Mouse (Mus musculus): Measurements from ENCODE around the gene Rnf223. TPM values are rescaled to one million over a fixed set of nuclear protein-coding genes. Genes with fewer than 3 reads are reported as not detected.

Gene Rnf223
- polyA plus RNA-seq, 1 experiment from 2014 or later = 0.14 TPM

DNA sequence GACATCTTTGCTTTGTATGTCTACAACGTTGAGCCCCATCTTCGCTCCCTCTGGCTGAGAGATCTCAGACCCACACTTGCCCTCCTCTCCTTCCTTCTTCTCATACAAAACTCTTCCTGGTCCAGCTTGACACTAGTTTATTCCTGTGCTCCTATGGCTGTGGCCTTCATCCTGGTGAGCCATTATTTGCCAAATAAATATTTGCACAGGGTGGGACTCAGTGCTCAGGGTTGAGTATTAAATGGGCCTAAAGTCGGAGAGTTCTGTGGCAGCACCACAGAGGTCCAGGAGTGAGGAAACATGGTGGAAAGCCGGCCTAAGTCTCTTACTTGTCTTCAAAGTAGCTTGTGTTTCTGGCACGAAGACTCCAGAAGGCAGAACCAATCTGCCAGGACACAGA is 36.6 kb upstream of the Rnf223 start:
- Histone ChIP-seq H3K36me3 (ENCODE audit: control insufficient read depth, insufficient read depth, low read length) (no peaks in the 10 kb centered on the region), H3K9me3 (ENCODE audit: control insufficient read depth, low read length) (no peaks in the 10 kb centered on the region), H3K27ac (ENCODE audit: low read depth) (no peak overlapping the region), H3K4me3 (ENCODE audit: low read depth, low read length) (no peak overlapping the region), H3K4me2 (ENCODE audit: low read length) (no peak overlapping the region), H3K27me3 (replicated peaks; ENCODE audit: control insufficient read depth, insufficient read depth, low read length) (no peaks in the 10 kb centered on the region), H3K4me1 (replicated peaks; ENCODE audit: control insufficient read depth, insufficient read depth, low read length) (no peaks in the 10 kb centered on the region), H3K9ac (ENCODE audit: low read length) (no peak overlapping the region)
- ATAC-seq (replicated peaks; ENCODE audit: low FRiP score, low TSS enrichment, low read depth) = peak; percentile 58; the same call in 1 of the 2 replicates
- 76% methylated on average over 5 of the region's 5 CpGs for WGBS
- DNase-seq (ENCODE audit: low spot score) = no peak

DNA sequence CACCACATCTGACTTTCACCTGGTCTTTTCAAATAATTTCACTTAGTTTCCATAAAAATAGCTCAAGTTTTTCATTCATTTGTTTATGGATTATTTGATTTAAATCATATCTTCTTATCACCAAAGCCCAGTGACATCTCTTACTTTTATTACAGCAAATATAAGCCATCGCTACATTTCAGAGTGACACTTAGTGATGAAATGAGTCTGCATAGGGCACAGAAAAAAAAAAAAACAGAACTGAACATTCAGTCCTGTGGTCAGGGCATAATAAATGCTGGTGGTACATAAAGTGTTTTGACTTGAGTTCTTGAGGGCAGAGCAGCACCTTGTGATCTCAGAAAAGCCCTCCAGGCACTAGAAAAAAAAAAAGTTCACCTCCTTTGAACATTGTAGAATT is 34.1 kb upstream of the Rnf223 start:
- Histone ChIP-seq H3K27ac (ENCODE audit: low read depth) (no peak overlapping the region), H3K4me3 (ENCODE audit: low read depth, low read length) (no peak overlapping the region), H3K4me1 (replicated peaks; ENCODE audit: control insufficient read depth, insufficient read depth, low read length) (no peaks in the 10 kb centered on the region), H3K9ac (ENCODE audit: low read length) (no peak overlapping the region), H3K36me3 (ENCODE audit: control insufficient read depth, insufficient read depth, low read length) (no peaks in the 10 kb centered on the region), H3K27me3 (replicated peaks; ENCODE audit: control insufficient read depth, insufficient read depth, low read length) (no peaks in the 10 kb centered on the region), H3K4me2 (ENCODE audit: low read length) (no peak overlapping the region), H3K9me3 (ENCODE audit: control insufficient read depth, low read length) (no peaks in the 10 kb centered on the region)
- DNase-seq (ENCODE audit: low spot score) (no peak), ATAC-seq (replicated peaks; ENCODE audit: low FRiP score, low TSS enrichment, low read depth) (no peak)
- WGBS = 75% methylated on average over 1 of the region's 1 CpGs

- 67% methylated on average over 9 of the region's 9 CpGs for WGBS
Observed at GRCm38 (mm10) chr4:156097770-156098366, 32.4 kb upstream of the Rnf223 start.

DNA sequence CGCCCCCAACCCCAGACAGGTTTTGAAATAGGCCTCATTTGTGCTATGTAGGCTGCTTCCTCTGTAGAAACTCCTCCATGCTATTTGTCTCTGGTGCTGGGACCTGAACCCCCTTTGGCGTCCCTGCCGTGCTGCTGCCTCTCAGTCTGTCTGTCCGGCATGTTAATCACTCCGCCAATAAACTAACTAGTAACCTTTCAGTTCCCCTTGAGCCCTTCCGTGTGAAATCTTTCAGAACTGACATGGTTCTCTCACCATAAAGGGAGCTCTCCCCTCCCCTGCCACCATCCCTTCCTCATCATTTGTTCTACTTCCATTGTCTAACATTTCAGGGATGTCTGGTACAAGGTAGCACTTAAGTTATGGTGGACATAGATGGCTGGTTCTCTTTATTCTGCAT is 30.9 kb upstream of the Rnf223 start:
- no peak overlapping the region for H3K9ac ChIP-seq (ENCODE audit: low read length)
- no peaks in the 10 kb centered on the region for H3K36me3 ChIP-seq (ENCODE audit: control insufficient read depth, insufficient read depth, low read length)
- no peak overlapping the region for H3K4me3 ChIP-seq (ENCODE audit: low read depth, low read length)
- DNase-seq (ENCODE audit: low spot score) = no peak
- 74% methylated on average over 6 of the region's 6 CpGs for WGBS
- H3K27me3 ChIP-seq (replicated peaks; ENCODE audit: control insufficient read depth, insufficient read depth, low read length) = no peaks in the 10 kb centered on the region
- ATAC-seq (replicated peaks; ENCODE audit: low FRiP score, low TSS enrichment, low read depth) = no peak
- H3K27ac ChIP-seq (ENCODE audit: low read depth) = no peak overlapping the region
- no peaks in the 10 kb centered on the region for H3K4me1 ChIP-seq (replicated peaks; ENCODE audit: control insufficient read depth, insufficient read depth, low read length)
- no peak overlapping the region for H3K4me2 ChIP-seq (ENCODE audit: low read length)
- no peaks in the 10 kb centered on the region for H3K9me3 ChIP-seq (ENCODE audit: control insufficient read depth, low read length)

More at GRCm38 (mm10) chr4:156097770-156098366, 32.4 kb upstream of the Rnf223 start:
- no peak overlapping the region for H3K4me2 ChIP-seq (ENCODE audit: low read length)
- H3K36me3 ChIP-seq (ENCODE audit: control insufficient read depth, insufficient read depth, low read length) = no peaks in the 10 kb centered on the region
- H3K4me1 ChIP-seq (replicated peaks; ENCODE audit: control insufficient read depth, insufficient read depth, low read length) = no peaks in the 10 kb centered on the region
- no peak overlapping the region for H3K4me3 ChIP-seq (ENCODE audit: low read depth, low read length)
- H3K9me3 ChIP-seq (ENCODE audit: control insufficient read depth, low read length) = no peaks in the 10 kb centered on the region
- H3K9ac ChIP-seq (ENCODE audit: low read length) = no peak overlapping the region
- H3K27me3 ChIP-seq (replicated peaks; ENCODE audit: control insufficient read depth, insufficient read depth, low read length) = no peaks in the 10 kb centered on the region
- H3K27ac ChIP-seq (ENCODE audit: low read depth) = no peak overlapping the region
- ATAC-seq (replicated peaks; ENCODE audit: low FRiP score, low TSS enrichment, low read depth) = no peak
- no peak for DNase-seq (ENCODE audit: low spot score)

- H3K27ac ChIP-seq (ENCODE audit: low read depth) = 0 out of 2 replicates have a peak overlapping the region, but pooled peaks have one; percentile 3
- no peaks in the 10 kb centered on the region for H3K36me3 ChIP-seq (ENCODE audit: control insufficient read depth, insufficient read depth, low read length)
- 66% methylated on average over 5 of the region's 5 CpGs for WGBS
- H3K9me3 ChIP-seq (ENCODE audit: control insufficient read depth, low read length) = no peaks in the 10 kb centered on the region
- no peak overlapping the region for H3K4me3 ChIP-seq (ENCODE audit: low read depth, low read length)
- ATAC-seq (replicated peaks; ENCODE audit: low FRiP score, low TSS enrichment, low read depth) (peak; percentile 70), DNase-seq (ENCODE audit: low spot score) (no peak)
- H3K4me1 ChIP-seq (replicated peaks; ENCODE audit: control insufficient read depth, insufficient read depth, low read length) = no peaks in the 10 kb centered on the region
- no peaks in the 10 kb centered on the region for H3K27me3 ChIP-seq (replicated peaks; ENCODE audit: control insufficient read depth, insufficient read depth, low read length)
- no peak overlapping the region for H3K4me2 ChIP-seq (ENCODE audit: low read length)
- no peak overlapping the region for H3K9ac ChIP-seq (ENCODE audit: low read length)
Observed at GRCm38 (mm10) chr4:156100501-156100900, 29.8 kb upstream of the Rnf223 start.

DNA sequence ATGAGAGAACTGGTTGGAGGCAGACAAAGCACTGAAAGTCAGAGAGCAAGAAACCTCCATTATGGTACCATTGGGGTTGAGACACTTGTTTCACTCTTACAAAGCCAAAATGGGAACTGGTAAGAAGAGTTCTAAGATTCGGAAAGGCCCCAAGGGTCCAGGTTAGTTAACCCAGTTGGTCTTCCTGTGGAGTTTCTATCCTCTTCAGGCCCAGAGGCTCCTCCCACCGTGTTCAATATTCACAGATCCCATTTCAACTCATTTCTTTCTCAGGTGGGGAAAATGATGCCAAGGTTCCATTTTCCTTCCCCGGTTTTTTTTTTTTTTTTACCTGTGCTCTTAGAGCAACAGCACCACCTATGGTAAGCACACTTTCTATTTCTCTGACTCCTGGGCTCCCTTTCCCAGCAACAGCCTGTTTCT is 28.8 kb upstream of the Rnf223 start:
- Histone ChIP-seq H3K36me3 (ENCODE audit: control insufficient read depth, insufficient read depth, low read length) (no peaks in the 10 kb centered on the region), H3K4me3 (ENCODE audit: low read depth, low read length) (no peak overlapping the region), H3K9ac (ENCODE audit: low read length) (no peak overlapping the region), H3K27me3 (replicated peaks; ENCODE audit: control insufficient read depth, insufficient read depth, low read length) (no peaks in the 10 kb centered on the region), H3K4me1 (replicated peaks; ENCODE audit: control insufficient read depth, insufficient read depth, low read length) (no peaks in the 10 kb centered on the region), H3K4me2 (ENCODE audit: low read length) (no peak overlapping the region), H3K9me3 (ENCODE audit: control insufficient read depth, low read length) (no peaks in the 10 kb centered on the region), H3K27ac (ENCODE audit: low read depth) (no peak overlapping the region)
- ATAC-seq (replicated peaks; ENCODE audit: low FRiP score, low TSS enrichment, low read depth) (no peak), DNase-seq (ENCODE audit: low spot score) (peak; percentile 62)
- WGBS = 43% methylated on average over 3 of the region's 3 CpGs

- DNase-seq (ENCODE audit: low spot score) = no peak
- H3K9ac ChIP-seq (ENCODE audit: low read length) = no peak overlapping the region
- no peak overlapping the region for H3K4me3 ChIP-seq (ENCODE audit: low read depth, low read length)
- no peak overlapping the region for H3K27ac ChIP-seq (ENCODE audit: low read depth)
- no peaks in the 10 kb centered on the region for H3K36me3 ChIP-seq (ENCODE audit: control insufficient read depth, insufficient read depth, low read length)
- H3K9me3 ChIP-seq (ENCODE audit: control insufficient read depth, low read length) = no peaks in the 10 kb centered on the region
- H3K27me3 ChIP-seq (replicated peaks; ENCODE audit: control insufficient read depth, insufficient read depth, low read length) = no peaks in the 10 kb centered on the region
- H3K4me1 ChIP-seq (replicated peaks; ENCODE audit: control insufficient read depth, insufficient read depth, low read length) = no peaks in the 10 kb centered on the region
- no peak overlapping the region for H3K4me2 ChIP-seq (ENCODE audit: low read length)
- 64% methylated on average over 4 of the region's 4 CpGs for WGBS
- ATAC-seq (replicated peaks; ENCODE audit: low FRiP score, low TSS enrichment, low read depth) = no peak
Observed at GRCm38 (mm10) chr4:156103342-156103741, 27.0 kb upstream of the Rnf223 start.

DNA sequence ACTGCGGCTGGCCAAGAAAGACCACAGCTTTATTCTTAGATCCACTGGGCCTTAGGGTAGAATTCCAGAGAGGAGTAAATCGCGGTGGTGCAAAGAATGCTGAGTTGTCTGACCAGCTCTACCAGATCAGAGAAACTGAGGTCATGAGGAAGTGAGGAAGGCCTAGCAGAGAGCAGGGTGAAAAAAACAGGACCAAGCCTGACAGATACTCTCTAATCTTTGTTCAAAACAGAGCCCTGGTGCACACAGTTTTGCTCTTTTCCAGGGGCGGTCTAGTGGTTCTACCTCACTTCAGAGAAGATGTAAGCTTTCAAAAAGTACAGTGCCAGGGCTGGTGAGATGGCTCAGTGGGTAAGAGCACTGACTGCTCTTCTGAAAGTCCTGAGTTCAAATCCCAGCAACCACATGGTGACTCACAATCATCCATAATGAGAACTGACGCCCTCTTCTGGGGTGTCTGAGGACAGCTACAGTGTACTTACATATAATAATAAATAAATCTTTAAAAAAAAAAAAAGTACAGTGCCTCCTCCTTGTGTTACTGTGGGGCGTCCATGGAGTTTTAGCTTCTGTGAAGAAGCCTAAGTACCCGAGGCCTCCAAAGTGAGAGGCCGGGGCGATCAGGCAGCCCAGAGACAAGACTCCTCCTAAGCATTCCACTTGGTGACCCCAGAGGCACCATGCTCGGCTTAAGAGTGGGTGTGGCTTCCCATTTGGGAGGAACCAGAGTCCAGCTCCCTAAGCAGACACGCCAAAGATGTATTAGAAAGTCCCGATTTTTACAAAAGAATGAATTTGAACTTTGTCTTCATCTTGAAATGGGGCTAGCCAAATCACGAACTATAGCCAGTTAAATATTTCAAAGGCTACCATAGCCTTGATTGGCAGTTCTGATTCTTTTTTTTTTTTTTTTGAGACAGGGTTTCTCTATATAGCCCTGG is 21.4 kb upstream of the Rnf223 start:
- Histone ChIP-seq H3K9me3 (ENCODE audit: control insufficient read depth, low read length) (no peaks in the 10 kb centered on the region), H3K36me3 (ENCODE audit: control insufficient read depth, insufficient read depth, low read length) (no peaks in the 10 kb centered on the region), H3K4me2 (ENCODE audit: low read length) (peak overlapping the region; percentile 62), H3K27ac (ENCODE audit: low read depth) (peak overlapping the region; percentile 75; the same call in 1 of the 2 replicates), H3K4me3 (ENCODE audit: low read depth, low read length) (peak overlapping the region; percentile 92), H3K9ac (ENCODE audit: low read length) (peak overlapping the region; percentile 65), H3K4me1 (replicated peaks; ENCODE audit: control insufficient read depth, insufficient read depth, low read length) (peaks cover 8% of the 10 kb centered on the region), H3K27me3 (replicated peaks; ENCODE audit: control insufficient read depth, insufficient read depth, low read length) (no peaks in the 10 kb centered on the region)
- 23% methylated on average over 13 of the region's 13 CpGs for WGBS
- peak; percentile 67 for ATAC-seq (replicated peaks; ENCODE audit: low FRiP score, low TSS enrichment, low read depth)
- peak; percentile 83 for DNase-seq (ENCODE audit: low spot score)
